Mouse (Mus musculus): ENCODE results near the gene Wrap53. TPM values are rescaled to one million over a fixed set of nuclear protein-coding genes. Genes with fewer than 3 reads are reported as not detected.
"Not testable (repeated sequence)": the region's sequence is repeated elsewhere in the genome, so short reads cannot be mapped to it uniquely, and the experiment has no call there.

Gene Wrap53
- total RNA-seq, 2 experiments from 2014 or later: 11.7 to 12.5 TPM

- not testable (repeated sequence) for DNase-seq (ENCODE audit: extremely low spot score in 1 of 2, low spot score in 1 of 2)
These were observed 38.3 kb downstream of the Wrap53 start for GRCm38 (mm10) chr11:69541741-69542140.

DNA sequence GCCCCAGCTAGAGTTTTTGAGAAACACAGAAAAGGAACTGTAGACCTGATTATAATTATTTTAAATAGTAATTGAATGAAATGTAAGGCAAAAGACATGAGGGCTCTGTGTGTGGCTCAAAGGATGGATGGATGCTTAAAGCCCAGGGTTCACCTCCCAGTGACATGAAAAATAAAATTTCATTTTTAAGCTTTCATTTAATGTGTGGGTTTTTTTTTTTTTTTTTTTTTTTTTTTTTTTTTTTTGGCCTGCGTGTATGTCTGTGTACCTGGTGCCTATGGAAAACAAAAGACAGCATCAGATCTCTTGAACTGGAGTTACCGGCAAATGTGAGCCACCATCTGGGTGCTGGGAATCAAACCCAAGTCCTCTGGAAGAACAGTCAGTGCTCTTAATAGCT, 39.4 kb downstream of the Wrap53 start:
- DNase-seq (ENCODE audit: extremely low spot score in 1 of 2, low spot score in 1 of 2): no peak

GRCm38 (mm10) chr11:69534990-69535389, 45.1 kb downstream of the Wrap53 start:
- no peak for DNase-seq (ENCODE audit: extremely low spot score in 1 of 2, low spot score in 1 of 2)

DNA sequence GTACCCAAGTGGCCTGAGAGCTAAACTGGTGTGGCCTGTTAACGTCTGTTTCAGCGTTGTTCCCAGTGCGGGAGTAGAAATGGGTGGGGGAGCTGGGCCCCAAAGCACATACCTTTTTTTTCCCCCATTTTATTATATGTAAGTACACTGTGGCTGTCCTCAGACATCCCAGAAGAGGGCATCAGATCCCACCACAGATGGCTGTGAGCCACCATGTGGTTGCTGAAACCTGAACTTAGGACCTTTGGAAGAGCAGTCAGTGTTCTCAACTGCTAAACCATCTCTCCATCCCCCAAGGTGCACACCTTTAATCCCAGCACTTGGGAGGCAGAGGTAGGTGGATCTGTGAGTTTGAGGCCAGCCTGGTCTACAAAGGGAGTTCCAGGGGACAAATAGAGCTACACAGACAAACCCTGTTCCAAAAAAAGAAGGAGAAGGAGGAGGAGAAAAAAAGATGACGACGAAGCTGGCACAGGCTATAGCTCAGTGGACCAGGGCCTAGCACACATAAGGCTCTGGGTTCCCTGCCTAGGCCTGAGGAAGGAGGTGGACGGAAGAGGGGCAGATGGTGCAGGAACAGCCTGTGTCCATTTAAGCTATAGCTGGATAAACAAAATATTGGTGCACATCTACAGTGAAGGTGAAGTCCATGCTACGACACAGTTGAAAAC, 47.4 kb downstream of the Wrap53 start:
- no peak for DNase-seq (ENCODE audit: extremely low spot score in 1 of 2, low spot score in 1 of 2)

DNA sequence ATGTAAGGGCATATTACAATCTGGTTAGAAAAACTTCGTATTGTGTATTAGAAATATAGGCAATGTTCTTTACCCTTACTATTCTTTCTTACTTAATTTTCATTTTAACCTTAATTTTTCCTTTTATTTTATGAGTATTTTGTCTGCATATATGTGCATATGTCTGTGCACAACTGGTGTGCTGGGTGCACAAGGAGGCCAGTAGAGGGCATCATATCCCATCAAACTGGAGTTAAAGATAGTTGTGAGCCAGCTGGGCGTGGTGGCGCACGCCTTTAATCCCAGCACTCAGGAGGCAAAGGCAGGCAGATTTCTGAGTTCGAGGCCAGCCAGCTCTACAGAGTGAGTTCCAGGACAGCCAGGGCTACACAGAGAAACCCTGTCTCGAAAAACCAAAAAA, 49.3 kb downstream of the Wrap53 start:
- not testable (repeated sequence) for DNase-seq (ENCODE audit: extremely low spot score in 1 of 2, low spot score in 1 of 2)

DNA sequence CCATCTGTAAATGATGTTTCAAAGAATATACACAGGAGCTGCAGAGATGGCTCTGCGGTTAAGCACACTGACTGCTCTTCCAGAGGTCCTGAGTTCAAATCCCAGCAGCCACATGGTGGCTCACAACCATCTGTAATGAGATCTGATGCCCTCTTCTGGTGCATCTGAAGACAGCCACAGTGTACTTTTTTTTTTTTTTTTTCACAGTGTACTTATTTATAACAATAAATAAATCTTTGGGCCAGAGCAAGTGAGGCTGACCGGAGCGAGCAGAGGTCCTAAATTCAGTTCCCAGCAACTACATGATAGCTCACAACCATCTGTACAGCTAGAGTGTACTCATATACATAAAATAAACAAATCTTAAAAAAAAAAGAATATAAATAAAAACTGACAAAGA, 49.8 kb downstream of the Wrap53 start:
- DNase-seq (ENCODE audit: extremely low spot score in 1 of 2, low spot score in 1 of 2): not testable (repeated sequence)

GRCm38 (mm10) chr11:69528031-69528390, 52.0 kb downstream of the Wrap53 start:
- DNase-seq (ENCODE audit: extremely low spot score in 1 of 2, low spot score in 1 of 2): no peak

DNA sequence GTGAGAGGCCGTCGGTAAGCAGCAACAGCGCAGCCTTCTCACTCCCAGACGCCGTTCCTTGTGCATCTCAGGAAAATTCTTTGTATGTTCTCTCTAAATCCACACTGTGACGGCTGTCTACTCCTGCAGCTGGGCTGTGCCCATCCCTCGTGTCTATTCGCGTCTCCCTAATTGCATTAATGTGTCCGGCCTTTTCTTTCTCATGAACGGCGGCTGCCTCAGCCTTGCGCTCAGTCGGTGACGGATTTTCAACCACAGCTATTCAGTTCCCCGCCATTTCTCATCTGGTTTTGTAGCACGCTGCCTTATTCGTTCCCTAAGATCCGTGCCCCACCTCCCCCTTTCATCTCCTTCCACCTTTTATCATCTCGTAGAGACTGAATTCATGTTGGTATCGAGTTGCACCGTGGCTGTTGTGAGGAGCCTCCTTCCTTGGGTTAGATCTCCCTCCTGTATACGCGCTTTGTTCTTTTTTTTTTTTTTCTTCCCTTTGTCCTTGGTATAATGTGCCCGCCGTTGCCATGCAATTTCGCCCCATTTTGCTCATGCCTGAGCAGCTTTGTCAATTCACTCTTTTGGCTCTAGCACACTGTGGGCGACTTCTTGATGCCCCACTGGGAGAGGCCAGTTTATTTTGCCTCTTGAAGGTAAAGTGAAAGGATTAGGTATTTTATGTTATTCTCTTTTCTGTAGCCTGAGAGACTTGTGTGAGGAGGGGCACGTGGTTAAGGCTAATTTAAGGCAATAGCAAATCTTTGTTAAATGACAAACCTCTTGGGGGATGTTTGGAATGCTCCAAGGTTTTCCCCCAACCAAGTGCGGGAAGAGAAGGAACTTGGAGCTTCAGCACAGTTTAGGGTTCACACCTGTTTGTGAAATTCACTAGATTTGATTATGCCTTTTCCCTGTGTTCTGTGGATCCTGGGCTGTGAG, 52.7 kb downstream of the Wrap53 start:
- no peak for DNase-seq (ENCODE audit: extremely low spot score in 1 of 2, low spot score in 1 of 2)

DNA sequence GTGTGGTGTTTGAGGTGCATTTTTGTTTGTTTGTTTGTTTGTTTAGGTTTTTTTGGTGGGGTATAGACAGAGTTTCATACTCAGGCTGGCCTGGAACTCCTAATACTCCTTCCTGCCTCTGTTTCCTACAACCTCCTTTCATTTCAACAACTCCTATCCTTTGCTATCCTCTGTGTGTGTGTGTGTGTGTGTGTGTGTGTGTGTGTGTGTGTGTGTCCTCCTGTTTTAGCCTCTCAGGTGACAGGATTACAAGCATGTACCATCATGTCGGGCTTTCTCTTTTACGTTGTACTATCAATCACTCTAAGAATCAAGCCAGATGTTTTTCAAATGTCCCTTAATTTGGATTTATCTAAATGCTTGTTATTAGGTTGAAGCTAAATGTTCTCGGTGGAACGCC, 53.4 kb downstream of the Wrap53 start:
- DNase-seq (ENCODE audit: extremely low spot score in 1 of 2, low spot score in 1 of 2): no peak

- no peak for DNase-seq (ENCODE audit: extremely low spot score in 1 of 2, low spot score in 1 of 2)
These were observed 54.4 kb downstream of the Wrap53 start for GRCm38 (mm10) chr11:69525661-69526060.

GRCm38 (mm10) chr11:69523651-69524050, 56.4 kb downstream of the Wrap53 start:
- no peak for DNase-seq (ENCODE audit: extremely low spot score in 1 of 2, low spot score in 1 of 2)

DNA sequence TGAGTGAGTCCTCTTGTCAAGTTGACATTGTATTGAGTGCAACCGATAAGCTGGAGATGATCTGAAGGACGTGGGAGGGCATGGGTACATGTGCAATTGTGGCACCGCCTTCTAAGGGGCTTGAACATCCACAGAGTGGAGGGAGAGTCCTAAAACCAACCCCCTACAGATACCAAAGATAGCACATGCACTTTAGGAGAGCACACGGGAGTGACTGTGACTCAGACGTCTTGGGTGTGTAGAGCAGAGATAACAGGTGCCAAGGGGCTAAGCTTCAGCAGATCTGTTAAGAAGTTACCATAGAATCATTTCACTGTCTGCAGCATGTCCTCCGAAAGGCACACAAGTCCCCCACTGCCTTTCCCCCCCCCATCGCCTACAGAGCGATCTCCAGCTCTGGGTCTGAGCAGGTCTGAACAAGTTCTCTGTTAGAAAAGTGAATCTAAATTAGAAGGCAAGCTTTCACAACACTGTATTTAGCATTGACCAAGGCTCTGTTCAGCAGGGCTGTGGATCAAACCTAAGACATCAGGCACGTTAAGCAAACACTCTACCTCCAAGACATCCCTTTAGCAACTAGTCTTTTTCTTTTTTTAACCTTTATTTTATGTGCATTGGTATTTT, 58.4 kb downstream of the Wrap53 start:
- no peak for DNase-seq (ENCODE audit: extremely low spot score in 1 of 2, low spot score in 1 of 2)

GRCm38 (mm10) chr11:69519976-69520375, 60.1 kb downstream of the Wrap53 start:
- no peak for DNase-seq (ENCODE audit: extremely low spot score in 1 of 2, low spot score in 1 of 2)

- DNase-seq (ENCODE audit: extremely low spot score in 1 of 2, low spot score in 1 of 2): no peak
These were observed 63.4 kb downstream of the Wrap53 start for GRCm38 (mm10) chr11:69516661-69517060.

DNA sequence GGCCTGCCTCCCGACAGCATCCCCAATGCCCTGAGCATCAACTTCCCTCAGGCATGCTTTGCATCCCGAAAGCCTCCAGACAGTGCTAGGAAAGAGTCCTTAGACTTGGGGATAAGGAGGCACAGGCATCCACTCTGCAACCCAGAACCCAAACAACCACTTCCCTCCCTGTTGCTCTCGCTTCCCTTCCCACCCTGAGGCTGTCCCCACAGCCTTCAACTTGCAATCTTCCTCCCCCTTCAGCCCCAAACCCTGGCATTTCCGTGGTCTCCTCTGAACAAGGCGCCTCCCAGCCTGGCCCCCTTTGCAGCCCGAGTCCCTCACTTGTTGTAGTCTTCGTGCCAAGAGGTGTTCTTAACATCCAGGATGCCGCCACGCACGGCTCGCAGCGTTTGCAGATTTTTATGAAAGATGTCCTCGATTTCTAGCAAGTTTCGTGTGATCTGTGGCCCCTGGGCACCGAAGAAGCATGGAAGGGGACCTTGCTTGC, 63.9 kb downstream of the Wrap53 start:
- DNase-seq (ENCODE audit: extremely low spot score in 1 of 2, low spot score in 1 of 2): no peak

DNA sequence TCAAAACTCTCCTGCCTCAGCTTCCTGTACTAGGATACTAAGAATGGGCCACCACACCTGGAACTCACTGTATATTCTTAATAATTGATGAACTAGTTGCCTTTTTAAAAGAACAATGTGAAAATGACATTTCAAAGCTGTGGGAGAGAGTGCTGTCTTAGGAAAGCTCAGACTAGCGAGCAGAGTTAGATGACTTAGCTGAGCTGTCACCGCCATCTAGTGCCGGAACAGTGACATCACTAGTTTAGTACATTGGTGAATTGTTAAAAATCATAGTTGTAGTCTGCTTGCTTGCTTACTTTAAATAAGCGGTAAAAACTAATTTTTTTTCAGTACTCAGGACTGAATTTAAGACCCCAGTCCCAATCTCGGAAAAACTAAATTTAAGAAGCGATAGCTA, 66.2 kb downstream of the Wrap53 start:
- DNase-seq (ENCODE audit: extremely low spot score in 1 of 2, low spot score in 1 of 2): peak in 1 of 2 experiments; percentile 68

Other genes with a start within 250 kb of the Wrap53 start
- 100 to 1,000 TPM; 103 to 110 TPM for gene Rnf227, start 239.8 kb downstream of the Wrap53 start, total RNA-seq (2021)
- 100 to 1,000 TPM; 504 to 538 TPM for gene Chd3, start 210.8 kb downstream of the Wrap53 start, total RNA-seq (2021)
- 100 to 1,000 TPM; 100 to 116 TPM for gene Naa38, start 184.8 kb downstream of the Wrap53 start, total RNA-seq (2021)
- gene Cyb5d1, start 184.6 kb downstream of the Wrap53 start, total RNA-seq (2021): 10 to 100 TPM; 40.8 to 43.6 TPM
- gene Tmem88, start 182.0 kb downstream of the Wrap53 start, total RNA-seq (2021): 1 to 10 TPM; 2.5 TPM
- 10 to 100 TPM; 28.5 to 41.2 TPM for gene Kdm6b, start 166.6 kb downstream of the Wrap53 start, total RNA-seq (2021)
- gene Dnah2, start 31.1 kb downstream of the Wrap53 start, total RNA-seq (2021): 1 to 10 TPM; 3.5 to 8.0 TPM
- gene Efnb3, start 20.1 kb downstream of the Wrap53 start, total RNA-seq (2021): 100 to 1,000 TPM; 134 to 139 TPM
- 10 to 100 TPM; 24.3 to 29.8 TPM for gene Trp53, start 104 bp upstream of the Wrap53 start, total RNA-seq (2021)
- 100 to 1,000 TPM; 394 to 472 TPM for gene Atp1b2, start 25.7 kb upstream of the Wrap53 start, total RNA-seq (2021)
- not detected for gene Shbg, start 37.6 kb upstream of the Wrap53 start, total RNA-seq (2021)
- 10 to 100 TPM; 15.5 to 15.8 TPM for gene Sat2, start 41.8 kb upstream of the Wrap53 start, total RNA-seq (2021)
- 100 to 1,000 TPM; 124 to 131 TPM for gene Fxr2, start 52.7 kb upstream of the Wrap53 start, total RNA-seq (2021)
- gene Sox15, start 75.1 kb upstream of the Wrap53 start, total RNA-seq (2021): under 1 TPM in 1 of 2 experiments, not detected in 1; 0.59 TPM
- 10 to 100 TPM; 61.1 to 63.9 TPM for gene Mpdu1, start 82.4 kb upstream of the Wrap53 start, total RNA-seq (2021)
- 10 to 100 TPM; 15.1 to 15.7 TPM for gene Cd68, start 85.9 kb upstream of the Wrap53 start, total RNA-seq (2021)
- 100 to 1,000 TPM; 369 to 381 TPM for gene Eif4a1, start 92.2 kb upstream of the Wrap53 start, total RNA-seq (2021)
- gene Senp3, start 101.8 kb upstream of the Wrap53 start, total RNA-seq (2021): 100 to 1,000 TPM in 1 of 2 experiments, 10 to 100 TPM in 1; 94.3 to 109 TPM
- 1 to 10 TPM; 1.2 to 1.3 TPM for gene Tnfsf13, start 105.5 kb upstream of the Wrap53 start, total RNA-seq (2021)
- 1 to 10 TPM; 7.3 to 8.6 TPM for gene Tnfsf12, start 115.6 kb upstream of the Wrap53 start, total RNA-seq (2021)
- gene Tnfsfm13, start 115.8 kb upstream of the Wrap53 start, total RNA-seq (2021): 1 to 10 TPM; 1.3 to 1.4 TPM
- 10 to 100 TPM; 58.6 to 69.5 TPM for gene Polr2a, start 178.4 kb upstream of the Wrap53 start, total RNA-seq (2021)
- not detected for gene Slc35g3, start 181.7 kb upstream of the Wrap53 start, total RNA-seq (2021)
- 100 to 1,000 TPM; 110 to 118 TPM for gene Zbtb4, start 185.7 kb upstream of the Wrap53 start, total RNA-seq (2021)
- gene Chrnb1, start 215.7 kb upstream of the Wrap53 start, total RNA-seq (2021): 1 to 10 TPM in 1 of 2 experiments, under 1 TPM in 1; 0.79 to 1.1 TPM
- 10 to 100 TPM; 28.3 to 33.3 TPM for gene Fgf11, start 221.6 kb upstream of the Wrap53 start, total RNA-seq (2021)
- not detected for gene Tmem102, start 225.4 kb upstream of the Wrap53 start, total RNA-seq (2021)
- not detected for gene Gm39566, start 235.0 kb upstream of the Wrap53 start, total RNA-seq (2021)
- not detected for gene Spem2, start 238.2 kb upstream of the Wrap53 start, total RNA-seq (2021)
- under 1 TPM; 0.34 to 0.73 TPM for gene Spem1, start 241.9 kb upstream of the Wrap53 start, total RNA-seq (2021)